Mouse (Mus musculus): ENCODE measurements around the gene Bmp10.

DNA sequence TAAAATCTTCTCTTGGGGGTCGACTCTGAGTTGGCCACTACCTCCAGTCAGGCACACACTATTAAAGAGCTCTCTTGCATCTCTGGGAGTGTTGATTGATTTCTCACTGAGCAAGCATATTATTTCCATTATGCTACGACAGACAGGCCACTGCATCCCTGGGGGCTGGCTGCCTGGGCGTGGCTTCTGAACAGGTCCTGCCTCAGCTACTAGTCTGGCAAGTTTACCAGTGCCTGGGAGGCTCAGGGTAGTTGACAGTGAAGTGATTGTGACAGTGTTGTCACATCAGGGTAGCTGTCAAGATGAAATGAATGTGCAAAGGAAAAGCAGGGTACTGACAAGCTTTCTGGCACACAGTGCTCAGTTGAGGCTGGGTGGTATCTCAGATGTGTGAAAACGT lies 50.1 kb downstream of the Bmp10 start:
- TF ChIP-seq CTCF (IDR thresholded peaks at IDR 0.05; ENCODE audit: control insufficient read depth, insufficient read depth, insufficient read length) (no peak), MAX (IDR thresholded peaks at IDR 0.05) (no peak), MYOG (IDR thresholded peaks at IDR 0.05; ENCODE audit: control insufficient read depth, extremely low read depth, insufficient read length) (no peak), MYOD1 (IDR thresholded peaks at IDR 0.05; ENCODE audit: control insufficient read depth, insufficient read length, low read depth) (no peak), USF1 (IDR thresholded peaks at IDR 0.05; ENCODE audit: low read depth) (no peak), CEBPB (IDR thresholded peaks at IDR 0.05; ENCODE audit: low read depth) (no peak), FOSL1 (IDR thresholded peaks at IDR 0.05; ENCODE audit: insufficient read depth, low read length, poor library complexity, severe bottlenecking) (no peak)

Data from C2C12 (cell line).